Mouse (Mus musculus) heart, postnatal 0 days (tissue): ENCODE measurements around the gene Azi2. TPM values are rescaled to one million over a fixed set of nuclear protein-coding genes. Genes with fewer than 3 reads are reported as not detected.

ENCODE experiments used
- ATAC-seq: fragments of 200-750 bp; cut with Nextera tagmentation; 2 replicates; pipeline ENCODE4 v1.8.0; 2017; ENCODE audit warnings: low read depth, moderate number of reproducible peaks, moderate library complexity; ENCODE audit not compliant: insufficient read depth
- DNase-seq: peaks from one replicate; pipeline ENCODE4 v3.0.0-alpha.2; 2016; ENCODE audit warnings: low spot score
- H3K27ac ChIP-seq: fragments of 300-500 bp; sonication (generic); 2 replicates; pipeline ENCODE4 v1.5.1; 2014; ENCODE audit warnings: low read depth, mild to moderate bottlenecking
- H3K27me3 ChIP-seq: fragments of 300-500 bp; sonication (generic); 2 replicates; pipeline ENCODE4 v1.6.1; 2014; ENCODE audit warnings: low read length, mixed read lengths; ENCODE audit not compliant: control insufficient read depth, insufficient read depth
- H3K36me3 ChIP-seq: fragments of 300-500 bp; sonication (generic); replicated peaks from 2 replicates; pipeline ENCODE4 v1.6.1; 2014; ENCODE audit warnings: low read length, mixed read lengths; ENCODE audit not compliant: control insufficient read depth, insufficient read depth
- H3K4me1 ChIP-seq: fragments of 300-500 bp; sonication (generic); 2 replicates; pipeline ENCODE4 v1.6.1; 2014; ENCODE audit warnings: antibody characterized with exemption; ENCODE audit not compliant: control insufficient read depth, insufficient read depth
- H3K4me2 ChIP-seq: fragments of 300-500 bp; sonication (generic); 2 replicates; pipeline ENCODE4 v1.6.1; 2014; ENCODE audit warnings: low read depth, mild to moderate bottlenecking, low read length, moderate library complexity
- H3K4me3 ChIP-seq: fragments of 300-500 bp; sonication (generic); 2 replicates; pipeline ENCODE4 v1.5.1; 2014; ENCODE audit warnings: low read depth, low read length
- H3K9ac ChIP-seq: fragments of 300-500 bp; sonication (generic); replicated peaks from 2 replicates; pipeline ENCODE4 v1.6.1; 2014; ENCODE audit warnings: low read depth, low read length, mixed read lengths
- H3K9me3 ChIP-seq: fragments of 300-500 bp; sonication (generic); replicated peaks from 2 replicates; pipeline ENCODE4 v1.6.1; 2016; ENCODE audit warnings: low read length; ENCODE audit not compliant: control insufficient read depth
- CTCF ChIP-seq: IDR thresholded peaks from 2 replicates; pipeline ENCODE4 v1.5.1; 2016; ENCODE audit warnings: antibody characterized with exemption, control low read depth, low read depth
- EP300 ChIP-seq: IDR thresholded peaks from 2 replicates; pipeline ENCODE4 v1.6.1; 2016; ENCODE audit warnings: antibody characterized with exemption, low read depth
- WGBS: fragments of 180-500 bp; shearing (Covaris S2); extraction: QIAGEN DNeasy Blood & Tissue Kit; methylation state at CpG from one replicate; pipeline ENCODE4 v1.1.7; 2014; 5-methylcytosine and 5-hydroxymethylcytosine counted together
- polyA plus RNA-seq: library from polyadenylated mRNA; unstranded; fragments of >200 nt; fragmentation: Nextera tagmentation; extraction: Ambion mirVana; gene quantifications from 2 replicates; pipeline ENCODE4 v1.2.1, GENCODE M21; 2015
- total RNA-seq: library from RNA; depleted of rRNA; stranded (reverse); fragments of >200 nt; gene quantifications from 2 replicates; pipeline ENCODE4 v1.2.3, GENCODE M21; 2014; ENCODE audit warnings: low replicate concordance

Gene Azi2
- total and polyA plus RNA-seq, 2 experiments from 2014 or later = 41.9 to 63.4 TPM

DNA sequence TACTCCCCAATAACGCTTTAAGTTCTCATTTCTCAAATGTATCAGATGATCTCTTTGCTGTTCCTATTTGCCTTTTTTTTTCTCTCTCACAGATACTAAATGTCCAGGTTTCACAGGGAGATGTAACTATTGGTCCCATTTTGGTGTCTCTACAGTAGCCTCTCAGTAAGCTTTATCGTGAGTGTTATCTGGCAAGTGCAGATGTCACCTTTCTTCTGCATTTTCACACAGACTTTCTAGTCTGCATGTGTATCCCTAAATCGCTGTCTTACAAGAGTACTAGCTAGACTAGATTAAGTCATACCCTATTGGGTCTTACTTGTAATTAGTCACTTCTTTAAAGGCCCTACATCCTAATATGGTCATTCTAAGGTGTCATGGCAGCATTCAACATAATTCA lies 27.4 kb upstream of the Azi2 start:
- 76% methylated on average over 3 of the region's 3 CpGs for WGBS

DNA sequence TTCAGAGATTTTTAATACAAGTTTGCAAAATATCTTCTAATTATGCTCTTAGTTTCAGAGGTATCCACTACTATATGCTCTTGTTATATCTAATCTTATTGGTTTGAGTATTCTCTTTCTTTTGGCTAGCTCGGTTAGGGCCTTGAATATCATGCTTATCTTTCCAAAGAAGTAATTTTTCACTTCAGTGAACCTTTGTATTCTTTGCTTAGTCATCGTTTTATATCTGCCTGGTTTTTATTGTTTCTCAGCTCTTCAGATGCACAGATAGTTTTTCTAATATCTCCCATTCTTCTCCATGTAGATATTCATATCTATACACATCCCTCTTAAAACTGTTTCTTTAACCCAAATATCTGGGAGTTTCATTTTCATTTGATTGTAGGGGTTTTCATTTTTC lies 15.3 kb upstream of the Azi2 start:
- Histone ChIP-seq H3K27ac (no peak overlapping the region), H3K4me1 (no peaks in the 10 kb centered on the region), H3K36me3 (no peaks in the 10 kb centered on the region), H3K27me3 (no peaks in the 10 kb centered on the region), H3K4me2 (no peak overlapping the region), H3K9ac (no peak overlapping the region), H3K4me3 (no peak overlapping the region), H3K9me3 (no peaks in the 10 kb centered on the region)
- TF ChIP-seq CTCF (no peak), EP300 (no peak)
- DNase-seq = no peak
- WGBS = 59% methylated on average over 2 of the region's 2 CpGs
- no peak for ATAC-seq

More for the DNA sequence above, 27.4 kb upstream of the Azi2 start:
- Histone ChIP-seq H3K4me2 (no peak overlapping the region), H3K27me3 (no peaks in the 10 kb centered on the region), H3K9ac (no peak overlapping the region), H3K27ac (no peak overlapping the region), H3K36me3 (no peaks in the 10 kb centered on the region), H3K4me3 (no peak overlapping the region), H3K9me3 (no peaks in the 10 kb centered on the region), H3K4me1 (no peaks in the 10 kb centered on the region)
- TF ChIP-seq EP300 = no peak
- no peak for TF ChIP-seq CTCF
- DNase-seq = no peak
- ATAC-seq = no peak

DNA sequence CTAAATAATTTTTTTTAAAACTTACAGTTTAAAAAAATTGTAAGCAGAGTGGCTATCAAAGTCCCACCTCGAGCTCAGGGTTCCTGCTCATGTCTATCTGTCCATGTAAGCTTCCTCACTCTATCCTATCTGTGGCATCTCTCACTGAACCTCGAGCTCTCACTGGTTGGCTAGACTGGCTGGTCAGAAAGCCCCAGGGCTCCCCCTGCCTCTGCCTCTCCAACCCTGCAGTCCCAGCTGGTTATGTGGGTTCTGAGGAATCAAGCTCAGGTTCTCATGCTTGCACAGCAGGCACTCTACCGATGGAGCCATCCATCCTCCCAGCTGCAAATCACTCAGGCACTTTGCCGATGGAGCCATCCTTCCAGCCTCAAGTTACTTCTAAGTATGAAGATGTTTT lies 10.8 kb upstream of the Azi2 start:
- H3K9me3 ChIP-seq = no peaks in the 10 kb centered on the region
- H3K27me3 ChIP-seq = no peaks in the 10 kb centered on the region
- H3K4me2 ChIP-seq = no peak overlapping the region
- H3K27ac ChIP-seq = no peak overlapping the region
- ATAC-seq (no peak), DNase-seq (no peak)
- no peak overlapping the region for H3K4me3 ChIP-seq
- 36% methylated on average over 4 of the region's 4 CpGs for WGBS
- TF ChIP-seq CTCF (no peak), EP300 (no peak)
- no peak overlapping the region for H3K9ac ChIP-seq
- no peaks in the 10 kb centered on the region for H3K4me1 ChIP-seq
- no peaks in the 10 kb centered on the region for H3K36me3 ChIP-seq

DNA sequence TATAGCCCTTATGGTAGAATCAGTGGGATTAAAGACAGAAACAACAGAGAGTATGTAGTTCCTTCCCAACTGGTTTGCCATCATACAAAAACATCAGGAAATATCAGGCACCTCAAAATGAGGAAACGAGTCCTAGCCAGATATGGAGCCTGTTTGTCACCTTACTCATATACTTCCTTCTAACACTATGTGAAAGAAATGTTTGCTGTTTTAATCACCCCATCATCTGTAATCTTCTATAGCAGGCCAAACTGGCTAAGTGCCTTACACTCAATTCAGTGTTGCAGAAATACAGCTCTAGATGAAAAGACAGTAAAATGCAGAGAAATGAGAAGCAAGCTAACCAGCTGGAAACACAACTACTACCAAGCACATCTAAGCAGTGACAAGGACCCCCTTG lies 10.0 kb upstream of the Azi2 start:
- 60% methylated on average over 1 of the region's 1 CpGs for WGBS
- no peaks in the 10 kb centered on the region for H3K9me3 ChIP-seq
- H3K4me3 ChIP-seq = no peak overlapping the region
- no peaks in the 10 kb centered on the region for H3K36me3 ChIP-seq
- no peaks in the 10 kb centered on the region for H3K27me3 ChIP-seq
- H3K9ac ChIP-seq = no peak overlapping the region
- no peak overlapping the region for H3K27ac ChIP-seq
- no peak for TF ChIP-seq CTCF
- TF ChIP-seq EP300 = no peak
- H3K4me2 ChIP-seq = no peak overlapping the region
- ATAC-seq = no peak
- DNase-seq = no peak
- H3K4me1 ChIP-seq = no peaks in the 10 kb centered on the region

DNA sequence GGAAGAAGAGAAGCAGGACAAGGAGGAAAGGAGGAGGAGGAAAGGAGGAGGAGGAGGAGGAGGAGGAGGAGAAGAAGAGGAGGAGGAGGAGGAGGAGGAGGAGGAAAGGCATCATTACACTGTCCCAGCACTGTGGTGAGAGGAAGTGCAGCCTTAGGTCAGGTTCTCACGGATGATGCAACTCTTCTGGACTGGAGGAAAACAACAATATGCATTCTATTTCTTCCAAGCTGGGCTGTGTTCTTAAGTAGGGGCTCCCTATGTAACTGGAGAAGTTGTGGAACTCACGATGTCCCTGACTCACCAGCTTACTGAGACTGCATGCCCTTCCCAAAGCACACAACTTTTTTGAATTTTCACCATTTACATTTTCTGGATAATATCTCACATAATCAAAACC lies 8.6 kb upstream of the Azi2 start:
- no peaks in the 10 kb centered on the region for H3K4me1 ChIP-seq
- ATAC-seq = no peak
- H3K4me3 ChIP-seq = no peak overlapping the region
- H3K36me3 ChIP-seq = no peaks in the 10 kb centered on the region
- H3K9me3 ChIP-seq = no peaks in the 10 kb centered on the region
- no peak overlapping the region for H3K4me2 ChIP-seq
- H3K9ac ChIP-seq = no peak overlapping the region
- 42% methylated on average over 2 of the region's 2 CpGs for WGBS
- DNase-seq = no peak
- no peaks in the 10 kb centered on the region for H3K27me3 ChIP-seq
- TF ChIP-seq CTCF (no peak), EP300 (no peak)
- H3K27ac ChIP-seq = no peak overlapping the region

DNA sequence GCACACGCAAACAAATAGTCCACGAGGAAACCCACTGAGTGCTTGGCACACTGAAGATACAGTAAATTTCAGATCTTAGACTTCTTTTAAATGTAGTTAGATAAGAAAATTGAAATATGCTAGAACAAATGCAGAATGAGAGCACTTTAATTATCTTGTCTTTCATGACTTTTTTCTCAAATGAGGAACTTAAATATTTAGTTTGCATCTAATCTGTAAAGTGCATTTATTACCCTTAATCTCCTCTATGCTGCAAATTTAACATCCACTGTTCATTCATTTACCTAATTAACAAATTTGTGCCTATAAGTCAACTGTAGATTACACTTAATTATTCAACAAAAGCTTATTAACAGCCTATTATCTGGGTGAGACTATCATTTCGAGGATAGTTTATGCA lies 5.3 kb upstream of the Azi2 start:
- DNase-seq = no peak
- H3K36me3 ChIP-seq = no peaks in the 10 kb centered on the region
- H3K9ac ChIP-seq = no peak overlapping the region
- no peaks in the 10 kb centered on the region for H3K4me1 ChIP-seq
- H3K9me3 ChIP-seq = no peaks in the 10 kb centered on the region
- no peak overlapping the region for H3K4me3 ChIP-seq
- H3K27me3 ChIP-seq = no peaks in the 10 kb centered on the region
- TF ChIP-seq EP300 = no peak
- no peak for TF ChIP-seq CTCF
- no peak for ATAC-seq
- H3K27ac ChIP-seq = no peak overlapping the region
- H3K4me2 ChIP-seq = no peak overlapping the region
- WGBS = 78% methylated on average over 3 of the region's 3 CpGs
